Mouse (Mus musculus): Measurements from ENCODE around the gene Cactin.
A peak's percentile ranks its signal among the peaks of the same experiment; 100 is the strongest.

Gene Cactin

DNA sequence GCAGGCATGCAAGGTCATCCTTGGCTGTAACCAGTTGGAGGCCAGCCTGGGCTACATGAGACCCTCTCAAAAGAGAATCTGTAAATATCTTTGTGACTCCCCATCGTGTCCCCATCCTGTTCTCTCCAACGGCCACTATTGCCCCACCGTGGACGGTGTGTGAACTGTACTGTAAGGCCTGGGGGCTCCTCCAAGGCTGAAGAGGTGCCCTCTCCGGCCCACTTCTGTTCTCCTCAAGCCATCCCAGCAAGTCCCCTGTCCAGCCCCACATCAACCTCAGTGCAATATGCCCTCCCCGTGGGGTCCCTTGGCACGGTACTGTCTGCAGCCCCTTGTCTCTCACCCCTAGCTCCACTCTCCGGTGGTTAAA lies 1.6 kb upstream of the Cactin start:
- DNase-seq (ENCODE audit: low read depth, low spot score) = peak; percentile 39

DNA sequence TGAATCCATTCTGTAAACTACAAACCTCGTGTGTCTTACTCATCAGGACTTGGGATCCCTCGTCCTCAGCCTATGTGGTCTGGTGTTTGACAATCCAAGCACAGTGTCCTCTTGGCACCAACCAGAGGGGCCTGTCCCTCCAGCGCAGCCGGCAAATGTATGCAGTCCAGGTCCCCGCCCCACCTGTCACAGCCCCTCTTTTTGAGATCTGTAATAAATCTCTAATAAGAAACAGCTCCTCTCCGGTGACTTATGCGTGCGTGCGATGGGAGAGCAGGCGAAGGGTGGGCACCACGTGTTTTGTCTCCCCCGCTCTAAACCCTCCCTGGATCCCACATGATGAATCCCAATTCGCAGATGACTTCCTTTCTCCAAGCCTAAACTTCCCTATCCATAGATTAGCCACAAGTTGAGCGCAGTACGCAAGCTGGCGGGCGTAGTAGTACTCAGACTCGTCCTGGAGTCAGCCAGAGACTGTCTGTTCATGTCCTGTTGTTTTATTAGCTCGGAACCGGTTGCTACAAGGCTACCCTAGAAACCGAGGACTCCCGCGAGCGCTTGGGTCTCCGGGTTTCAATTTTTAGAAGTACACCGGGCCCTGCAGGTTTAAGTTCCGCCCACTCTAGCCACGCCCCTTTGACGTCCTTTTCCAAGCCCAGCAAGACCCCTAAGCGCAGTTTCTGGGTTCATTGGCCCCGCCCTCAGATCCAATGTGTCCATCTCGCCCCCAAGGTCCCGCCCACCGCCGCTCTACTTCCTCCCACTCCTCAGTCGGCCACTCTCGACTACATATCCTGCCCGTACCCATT lies 958 bp upstream of the Cactin start:
- peak; percentile 100 for DNase-seq (ENCODE audit: low read depth, low spot score)

DNA sequence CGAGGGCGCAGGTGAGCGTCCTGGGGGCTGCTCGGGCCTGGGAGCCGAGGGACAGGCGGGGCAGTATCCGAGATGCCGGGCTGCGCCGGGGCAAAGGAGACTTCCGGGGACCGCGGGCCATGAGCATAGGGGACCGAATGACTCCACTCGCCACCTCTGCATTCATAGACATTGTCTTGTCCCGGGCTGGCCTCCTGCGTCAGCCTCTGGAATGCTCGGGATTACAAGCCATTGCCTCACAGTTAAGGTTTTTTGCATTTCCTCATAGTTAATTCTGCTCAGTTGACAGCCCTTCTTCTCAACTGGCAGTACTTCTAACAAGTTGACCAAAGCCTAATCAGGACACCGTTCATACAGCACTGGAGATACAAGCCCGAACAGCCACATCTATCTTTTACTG lies 533 bp downstream of the Cactin start:
- DNase-seq (ENCODE audit: low read depth, low spot score) = peak; percentile 55

DNA sequence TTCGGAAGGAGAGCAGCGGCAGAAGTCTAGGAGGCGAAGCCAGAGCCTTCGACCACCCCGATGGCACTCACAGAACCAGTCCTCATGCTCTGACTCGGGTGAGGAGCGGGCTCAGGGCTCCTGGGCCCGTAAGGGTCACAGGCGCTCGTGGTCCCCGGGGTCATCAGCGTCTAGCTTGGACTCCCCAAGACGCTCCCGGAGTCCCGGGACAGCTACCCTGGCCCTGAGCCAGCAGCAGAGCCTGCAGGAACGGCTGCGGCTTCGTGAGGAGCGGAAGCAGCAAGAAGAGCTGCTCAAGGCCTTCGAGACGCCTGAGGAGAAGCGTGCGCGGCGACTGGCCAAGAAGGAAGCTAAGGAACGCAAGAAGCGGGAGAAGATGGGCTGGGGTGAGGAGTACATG lies 1.5 kb downstream of the Cactin start:
- DNase-seq (ENCODE audit: low read depth, low spot score) = no peak

DNA sequence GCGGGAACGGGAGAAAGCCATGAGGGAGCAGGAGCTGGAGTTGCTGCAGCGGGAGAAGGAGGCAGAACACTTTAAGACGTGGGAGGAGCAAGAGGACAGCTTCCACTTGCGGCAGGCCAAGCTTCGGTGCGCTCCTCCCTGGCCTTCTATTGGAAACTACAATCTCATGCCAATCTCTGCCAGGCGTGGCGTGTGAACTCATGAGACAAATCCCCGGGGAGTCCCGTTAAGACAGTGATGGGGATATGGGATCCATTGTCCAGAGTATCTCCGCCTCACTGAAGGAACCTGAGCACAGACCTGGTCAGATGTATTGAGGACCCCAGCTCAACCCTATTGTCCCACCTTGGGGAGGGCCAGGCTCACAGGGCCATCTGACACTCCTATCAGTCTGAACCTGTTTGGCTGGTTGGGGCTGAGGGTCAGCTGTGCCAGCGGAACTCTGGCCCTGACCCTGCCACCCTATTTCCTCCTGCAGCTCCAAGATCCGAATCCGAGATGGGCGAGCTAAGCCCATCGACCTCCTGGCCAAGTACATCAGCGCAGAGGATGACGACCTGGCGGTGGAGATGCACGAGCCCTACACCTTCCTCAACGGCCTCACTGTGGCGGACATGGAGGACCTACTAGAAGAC lies 2.4 kb downstream of the Cactin start:
- no peak for DNase-seq (ENCODE audit: low read depth, low spot score)

DNA sequence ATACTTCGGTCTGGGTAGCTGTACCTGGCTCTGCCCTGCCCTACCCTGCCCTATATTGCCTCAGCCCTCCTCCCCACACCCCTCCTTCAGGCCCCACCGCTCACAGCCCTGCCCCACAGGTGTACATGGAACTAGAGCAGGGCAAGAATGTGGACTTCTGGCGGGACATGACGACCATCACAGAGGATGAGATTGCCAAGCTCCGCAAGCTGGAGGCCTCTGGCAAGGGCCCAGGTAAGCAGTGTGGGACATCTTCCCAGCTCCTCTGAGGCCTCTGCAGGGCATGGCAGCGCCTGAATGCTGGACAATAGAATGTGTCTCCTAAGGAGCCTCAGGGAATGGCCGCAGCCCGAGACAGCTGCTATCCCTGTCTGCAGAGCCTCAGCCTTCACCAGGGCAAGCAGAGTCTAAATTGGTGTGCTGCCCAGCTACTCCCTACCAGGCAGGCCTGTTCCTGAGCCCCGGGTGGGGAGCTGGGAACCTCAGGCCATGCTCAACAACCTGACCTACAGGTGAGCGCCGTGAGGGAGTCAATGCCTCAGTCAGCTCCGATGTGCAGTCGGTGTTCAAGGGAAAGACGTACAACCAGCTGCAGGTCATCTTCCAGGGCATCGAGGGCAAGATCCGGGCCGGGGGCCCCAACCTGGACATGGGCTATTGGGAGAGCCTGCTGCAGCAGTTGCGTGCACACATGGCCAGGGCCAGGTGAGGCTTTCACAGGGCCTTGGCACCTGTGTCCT lies 3.1 kb downstream of the Cactin start:
- no peak for DNase-seq (ENCODE audit: low read depth, low spot score)

DNA sequence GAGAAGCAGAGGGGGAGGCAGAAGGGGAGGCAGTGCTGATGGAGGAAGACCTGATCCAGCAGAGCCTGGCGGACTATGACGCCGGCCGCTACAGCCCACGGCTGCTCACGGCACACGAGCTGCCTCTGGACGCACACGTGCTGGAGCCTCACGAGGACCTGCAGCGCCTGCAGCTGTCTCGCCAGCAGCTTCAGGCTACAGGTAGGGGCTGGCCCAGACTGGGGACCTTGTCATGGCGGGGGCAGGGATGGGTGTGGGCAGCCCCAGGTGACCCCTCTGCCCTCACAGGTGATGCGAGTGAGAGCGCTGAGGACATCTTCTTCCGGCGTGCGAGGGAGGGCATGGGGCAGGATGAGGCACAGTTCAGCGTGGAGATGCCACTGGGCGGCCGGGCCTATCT lies 4.3 kb downstream of the Cactin start:
- DNase-seq (ENCODE audit: low read depth, low spot score) = no peak

DNA sequence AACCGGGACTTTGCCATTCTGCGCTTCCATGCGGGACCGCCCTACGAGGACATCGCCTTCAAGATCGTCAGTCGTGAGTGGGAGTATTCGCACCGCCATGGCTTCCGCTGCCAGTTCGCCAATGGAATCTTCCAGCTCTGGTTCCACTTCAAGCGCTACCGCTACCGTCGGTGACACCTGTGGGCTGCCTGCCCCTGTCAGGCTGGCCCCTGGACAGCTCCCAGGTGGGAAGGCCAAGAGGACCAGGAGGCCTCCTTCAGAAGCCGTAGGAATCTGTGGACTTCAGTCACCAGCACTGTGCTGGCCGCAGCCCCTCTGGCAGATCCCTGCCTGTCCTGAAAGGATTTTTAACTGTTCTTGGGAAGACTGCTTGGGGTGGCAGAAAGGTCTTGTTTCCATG lies 4.9 kb downstream of the Cactin start:
- DNase-seq (ENCODE audit: low read depth, low spot score) = no peak

DNA sequence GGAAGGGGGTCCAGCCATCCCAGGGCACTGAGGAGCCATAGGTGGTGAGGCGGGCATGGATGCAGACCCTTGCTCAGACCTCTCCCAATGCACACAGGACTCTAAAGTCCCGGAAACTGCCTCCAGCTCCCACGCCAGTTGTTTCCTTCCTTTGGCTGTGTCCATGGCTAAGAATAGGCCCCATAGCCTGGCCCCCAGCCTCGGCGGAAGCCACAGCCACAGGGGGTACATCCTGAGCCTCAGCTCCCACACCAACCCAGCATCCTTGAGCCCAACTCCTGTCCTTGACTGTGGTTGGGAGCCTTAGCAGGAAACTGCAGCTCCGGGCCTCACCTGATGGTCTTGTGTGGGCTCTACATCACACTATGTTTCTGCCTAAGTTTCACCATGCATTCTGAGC lies 6.0 kb downstream of the Cactin start:
- no peak for DNase-seq (ENCODE audit: low read depth, low spot score)

DNA sequence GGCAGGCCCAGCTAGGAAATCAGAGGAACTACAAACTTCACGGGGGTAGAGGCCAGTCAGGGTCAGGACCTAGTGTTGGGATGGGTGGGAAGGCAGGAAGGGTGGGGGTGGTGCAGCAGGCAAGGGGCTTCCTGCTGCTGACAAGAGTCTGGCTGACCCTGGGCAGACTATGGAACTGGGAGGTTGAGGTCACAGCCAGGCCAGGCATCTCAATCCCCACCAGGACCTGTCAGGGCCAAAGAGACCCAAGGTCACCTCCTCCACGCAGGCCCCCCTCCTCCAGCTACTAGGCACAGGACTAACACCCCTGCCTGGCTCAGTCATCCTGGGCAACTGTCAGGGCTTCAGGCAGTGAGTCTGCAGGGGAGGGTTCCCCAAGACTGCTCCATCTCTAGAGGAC lies 7.1 kb downstream of the Cactin start:
- no peak for DNase-seq (ENCODE audit: low read depth, low spot score)

DNA sequence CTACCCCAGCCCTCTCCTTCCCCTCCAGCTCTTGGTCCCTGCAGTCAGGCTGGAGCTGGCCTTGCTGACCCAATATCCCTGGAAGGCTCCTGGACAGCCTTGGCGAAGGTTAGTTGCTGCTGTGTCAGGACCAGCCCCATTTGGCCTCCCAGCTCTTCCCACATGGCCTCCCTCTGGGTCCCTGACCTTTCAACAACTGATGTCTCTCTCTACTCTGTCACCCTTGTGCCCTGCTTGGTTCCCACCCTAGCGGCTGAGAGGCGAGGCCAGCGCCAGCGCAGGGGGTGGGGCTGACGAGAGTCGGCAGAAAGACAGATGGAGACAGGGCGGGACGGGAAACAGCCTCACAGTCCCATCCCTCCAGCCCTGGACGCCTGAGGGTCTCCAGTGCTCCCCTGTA lies 7.5 kb downstream of the Cactin start, which contains the start of gene Tbxa2r:
TSS of gene Tbxa2r (plus strand) at position 346 of the 400 bp plus-strand sequence.
- no peak for DNase-seq (ENCODE audit: low read depth, low spot score)

DNA sequence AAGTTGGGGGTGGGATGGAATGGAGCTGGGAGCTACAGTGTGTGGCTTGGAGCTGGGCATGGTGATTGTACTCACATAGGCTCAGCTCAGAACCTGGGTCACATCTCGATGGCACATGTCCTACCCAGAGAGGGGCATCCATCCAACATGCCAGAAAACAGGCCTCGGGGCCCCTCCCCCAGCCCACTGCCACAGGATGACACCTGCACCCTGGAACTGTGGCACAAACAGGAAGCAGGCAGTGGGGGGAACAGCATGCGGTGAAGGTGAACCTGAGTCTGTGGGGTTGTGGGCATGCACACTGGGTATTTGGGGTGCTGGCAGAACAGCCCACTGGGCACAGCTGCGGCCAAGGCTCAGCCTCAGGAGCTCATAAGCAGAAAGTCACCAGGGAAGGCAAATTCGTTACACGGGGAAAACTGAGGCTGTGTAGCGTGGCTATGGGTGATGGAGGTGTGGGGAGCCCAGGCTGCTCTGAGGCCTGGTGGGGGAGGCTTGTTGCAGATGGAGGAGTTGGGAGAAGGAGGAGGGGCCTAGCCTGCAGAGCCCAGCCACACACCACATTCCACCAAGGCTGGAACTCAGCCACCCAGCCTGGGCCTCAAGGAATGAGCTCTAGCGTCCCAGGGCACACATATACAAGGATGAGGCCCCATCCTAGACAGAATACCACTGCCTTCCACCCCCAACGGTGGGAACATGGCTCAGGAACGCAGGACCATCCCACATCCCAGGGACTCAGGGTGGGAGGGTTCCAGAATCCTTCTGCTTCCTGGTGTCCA lies 8.5 kb downstream of the Cactin start:
- peak; percentile 86 for DNase-seq (ENCODE audit: low read depth, low spot score)

DNA sequence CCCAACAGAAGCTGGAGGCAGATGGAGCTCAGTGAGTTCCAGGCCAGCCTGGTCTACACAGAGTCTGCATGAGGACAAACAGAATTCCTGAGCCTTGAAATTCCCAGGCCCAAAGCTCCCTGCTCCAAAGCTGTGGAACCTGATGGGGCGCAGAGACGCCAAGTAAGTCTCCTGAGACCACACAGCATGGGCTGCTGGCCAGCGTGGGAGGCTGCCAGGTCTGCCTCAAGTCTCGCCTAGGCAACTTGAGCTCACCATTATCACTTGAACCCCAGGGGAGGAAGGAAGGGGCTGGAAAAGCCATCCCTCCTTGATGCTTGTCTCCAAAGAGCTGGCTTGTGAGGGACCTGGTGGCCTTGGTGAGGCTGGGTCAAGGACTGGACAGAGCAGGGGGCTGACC lies 9.1 kb downstream of the Cactin start:
- peak; percentile 51 for DNase-seq (ENCODE audit: low read depth, low spot score)

DNA sequence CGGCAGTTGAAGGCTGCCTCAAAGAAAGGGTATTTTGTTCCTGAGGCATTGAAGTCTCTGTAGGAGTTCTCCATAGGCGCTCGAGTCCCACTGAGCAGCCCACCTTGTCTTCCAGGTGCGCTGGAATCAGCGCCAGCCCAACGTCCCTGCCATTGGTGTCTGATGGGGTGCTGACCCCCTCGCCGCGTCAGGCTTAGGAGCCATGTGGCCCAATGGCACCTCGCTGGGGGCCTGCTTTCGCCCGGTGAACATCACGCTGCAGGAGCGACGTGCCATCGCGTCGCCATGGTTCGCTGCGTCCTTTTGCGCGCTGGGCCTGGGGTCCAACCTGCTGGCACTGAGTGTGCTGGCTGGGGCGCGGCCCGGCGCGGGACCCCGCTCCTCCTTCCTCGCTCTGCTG lies 11.4 kb downstream of the Cactin start:
- DNase-seq (ENCODE audit: low read depth, low spot score) = no peak

DNA sequence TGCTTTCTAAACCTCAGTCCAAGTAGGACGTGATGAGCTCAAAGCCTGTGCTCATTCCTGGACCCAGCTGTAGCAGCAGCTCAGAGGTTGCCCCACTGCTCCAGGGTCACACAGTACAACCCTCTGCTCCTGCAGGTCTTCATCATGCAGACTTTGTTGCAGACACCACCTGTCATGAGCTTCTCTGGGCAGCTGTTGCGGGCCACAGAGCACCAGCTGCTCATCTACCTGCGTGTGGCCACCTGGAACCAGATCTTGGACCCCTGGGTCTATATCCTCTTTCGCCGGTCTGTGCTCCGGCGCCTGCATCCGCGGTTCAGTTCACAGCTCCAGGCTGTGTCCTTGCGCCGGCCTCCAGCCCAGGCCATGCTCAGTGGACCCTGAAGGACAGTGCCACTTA lies 13.4 kb downstream of the Cactin start:
- DNase-seq (ENCODE audit: low read depth, low spot score) = no peak

DNA sequence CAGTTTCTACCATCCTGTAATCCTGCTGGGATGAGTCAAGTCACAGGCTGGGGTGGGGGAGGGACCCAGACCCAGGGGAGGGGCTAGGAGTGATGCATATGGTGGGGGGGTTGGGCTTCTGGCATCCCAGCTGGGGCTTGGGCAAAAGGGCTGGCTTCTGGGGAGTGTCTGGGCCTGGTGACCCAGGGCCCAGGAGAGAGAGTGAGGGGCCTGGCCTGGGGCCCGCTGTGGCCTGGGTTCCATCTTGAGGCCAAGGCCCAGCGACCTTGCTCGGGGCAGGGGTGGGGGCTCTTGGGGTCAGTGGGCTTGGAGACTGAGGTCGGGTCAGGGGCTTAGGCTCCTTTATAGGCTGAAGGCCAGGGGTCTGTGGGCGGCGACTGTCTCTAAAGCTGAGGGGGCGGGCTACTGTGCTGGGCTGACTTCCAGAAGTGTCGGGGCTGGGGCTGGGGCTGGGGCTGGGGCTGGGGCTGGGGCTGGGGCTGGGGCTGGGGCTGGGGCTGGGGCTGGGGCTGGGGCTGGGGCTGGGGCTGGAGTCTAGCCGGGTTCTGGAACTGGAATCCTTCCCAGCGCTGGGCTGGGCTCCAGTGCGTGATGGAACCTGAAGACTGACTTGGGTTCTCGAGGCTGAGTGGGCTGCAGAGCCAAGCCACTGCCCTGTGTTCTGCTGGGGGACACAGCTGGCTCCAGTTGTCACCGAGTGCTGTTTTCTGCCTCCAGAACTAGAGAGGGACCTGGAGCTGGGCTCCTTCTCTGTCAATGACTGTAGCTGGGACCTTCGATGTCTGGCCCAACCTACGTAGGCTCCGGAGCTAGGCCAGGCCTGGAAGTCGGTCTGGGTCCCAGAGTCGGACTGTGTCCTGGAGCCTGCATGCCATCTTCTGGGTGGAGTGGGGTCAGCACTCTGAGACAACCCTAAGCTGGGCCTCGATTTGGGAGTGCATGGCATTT lies 14.8 kb downstream of the Cactin start:
- DNase-seq (ENCODE audit: low read depth, low spot score) = no peak

DNA sequence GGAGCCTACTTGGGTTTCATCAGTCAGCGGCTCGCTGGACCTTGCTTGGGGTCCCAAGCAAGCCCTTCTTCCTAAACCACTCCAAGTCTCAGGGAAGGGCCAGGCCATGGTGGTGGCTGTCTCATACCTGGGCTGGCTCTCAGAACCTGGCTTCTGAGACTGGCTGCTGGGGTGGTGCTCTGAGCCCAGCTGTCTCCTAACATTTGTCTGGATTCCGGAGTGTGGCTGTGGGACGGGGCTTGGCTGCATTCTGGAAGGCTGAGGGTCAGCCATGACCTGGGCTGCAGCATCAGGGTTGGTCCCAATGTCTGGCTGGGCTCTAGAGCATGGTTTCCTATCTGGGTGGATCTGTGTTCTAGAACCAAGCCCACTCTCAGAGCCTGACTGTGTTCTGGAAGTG lies 15.7 kb downstream of the Cactin start:
- DNase-seq (ENCODE audit: low read depth, low spot score) = no peak

DNA sequence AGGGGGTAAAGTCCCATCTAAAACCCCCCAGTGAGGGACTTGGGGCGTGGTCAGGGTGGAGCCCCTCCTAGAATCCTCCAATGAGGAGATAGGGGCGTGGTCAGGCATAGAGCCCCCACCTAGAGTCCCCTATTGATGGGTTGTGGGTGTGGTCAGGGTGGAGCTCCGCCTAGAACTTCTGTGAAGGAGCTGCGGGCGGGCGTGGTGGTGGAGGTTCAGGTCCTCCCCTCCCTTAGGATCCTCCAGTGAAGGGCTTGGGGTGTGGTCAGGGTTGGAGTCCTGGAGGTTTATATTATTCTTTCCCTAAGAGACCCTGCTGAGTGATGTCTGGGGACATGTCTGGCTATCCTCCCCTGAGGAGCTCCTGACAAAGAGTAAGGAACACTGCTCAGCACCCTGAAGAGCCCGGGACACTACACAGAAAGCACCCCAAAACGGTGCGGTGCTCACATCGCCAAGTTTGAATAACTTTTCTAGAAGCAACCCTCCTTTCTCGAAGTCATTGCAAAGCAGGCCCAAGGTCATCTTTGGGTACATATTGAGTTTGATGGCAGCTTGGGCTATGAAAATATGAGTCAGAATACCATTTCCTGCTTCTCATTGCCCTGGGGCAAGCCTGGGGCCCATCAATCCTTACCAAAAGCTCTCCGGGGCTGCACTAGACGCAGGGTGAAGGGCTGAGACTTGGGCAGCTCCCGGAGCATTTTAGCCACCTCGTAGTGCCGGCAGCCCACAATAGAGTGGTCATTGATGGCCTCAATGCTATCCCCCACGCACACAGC lies 19.8 kb downstream of the Cactin start:
- DNase-seq (ENCODE audit: low read depth, low spot score) = peak; percentile 65

DNA sequence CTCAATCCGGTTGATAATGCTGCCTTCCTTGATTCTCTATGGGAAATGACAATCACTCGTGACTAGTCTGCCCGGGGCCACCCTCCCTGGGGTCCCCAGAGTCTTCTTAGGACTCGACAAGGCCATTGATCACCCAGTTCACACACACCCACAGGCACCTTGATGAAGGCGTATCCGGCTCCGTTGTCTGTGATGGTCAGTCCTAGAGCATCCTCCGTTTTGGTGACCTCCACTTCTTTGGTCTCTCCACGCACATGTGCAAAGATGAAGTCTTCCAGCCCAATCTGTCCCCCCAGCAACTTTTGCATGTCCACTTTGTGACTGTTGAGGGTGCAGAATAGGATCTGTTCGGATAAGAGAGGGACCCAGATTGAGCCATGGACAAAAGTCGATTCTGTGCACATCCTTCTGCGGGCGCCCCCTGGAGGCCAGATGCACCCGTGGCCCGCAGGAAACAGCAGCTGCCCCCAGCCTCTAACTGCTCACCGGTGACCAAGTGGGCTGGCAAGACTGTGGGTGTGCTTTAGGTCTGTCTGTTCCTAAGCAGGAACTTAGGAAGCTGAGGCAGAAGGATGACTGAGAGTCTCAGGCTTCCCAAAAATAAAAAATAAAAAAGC lies 20.5 kb downstream of the Cactin start:
- DNase-seq (ENCODE audit: low read depth, low spot score) = peak; percentile 69

Measured in 3T3-L1 (cell line).